ENCODE assay signal across 22 mouse cellular contexts in genomic region chr5:17923648-17924047, GRCm38 (mm10). TPM values are rescaled to one million over a fixed set of nuclear protein-coding genes. Genes with fewer than 3 reads are reported as not detected.
DNase-seq lines count a peak whose midpoint lies in the region; ATAC-seq and TF ChIP-seq lines count a peak whose summit lies in the region.
"Had no signal": no experiment of that assay in that cellular context is flagged by ENCODE, and none has a peak within 500 bp of the region (broad histone marks: within the 10 kb centered on the region; RNA-seq: fewer than 3 reads in every experiment).

No protein-coding gene starts in this region.

- no peak for DNase-seq in gastrocnemius, adult 2 months
- no peak for DNase-seq in gastrocnemius, postnatal 4 days (ENCODE audit: low spot score in 2 of 2)
- peak; percentile 22 for DNase-seq in kidney, adult 2 months
- DNase-seq in kidney, postnatal 25 days, result no peak
- no peak for DNase-seq in liver, adult 2 months (ENCODE audit: extremely low read depth, low read depth, low spot score)
- no peak for DNase-seq in liver, postnatal 0 days
- peak; percentile 13 for DNase-seq in lung, postnatal 14 days
- DNase-seq: adrenal gland, postnatal 10 days; cerebellum, adult 8-10 months; gastrocnemius, postnatal 10 days; midbrain, embryonic 14.5 days had no signal

- TF ChIP-seq EP300 in liver, postnatal 0 days (IDR thresholded peaks at IDR 0.05; ENCODE audit: low read depth), result no peak

- H3K4me2 ChIP-seq in liver, postnatal 0 days (ENCODE audit: low read depth, low read length), result no peak overlapping the region
- no peak overlapping the region for H3K4me2 ChIP-seq in intestine, postnatal 0 days (replicated peaks; ENCODE audit: low read depth)
- H3K4me2 ChIP-seq: forebrain, embryonic 15.5 days; hindbrain, embryonic 13.5 days; limb, embryonic 12.5 days; liver, embryonic 12.5 days; lung, embryonic 14.5 days had no signal

- no peak overlapping the region for H3K4me3 ChIP-seq in gastrocnemius, adult 2 months
- no peak overlapping the region for H3K4me3 ChIP-seq in kidney, adult 2 months (ENCODE audit: insufficient read depth, low read depth, low read length)
- H3K4me3 ChIP-seq in liver, adult 2 months (ENCODE audit: insufficient read depth, low read depth, low read length), result no peak overlapping the region
- H3K4me3 ChIP-seq in liver, postnatal 0 days (ENCODE audit: low read depth, low read length), result no peak overlapping the region
- H3K4me3 ChIP-seq in intestine, postnatal 0 days (ENCODE audit: low read depth, low read length), result no peak overlapping the region
- H3K4me3 ChIP-seq: embryonic facial prominence, embryonic 10.5 days; forebrain, embryonic 15.5 days; hindbrain, embryonic 13.5 days; limb, embryonic 12.5 days; liver, embryonic 12.5 days had no signal

- H3K4me1 ChIP-seq in kidney, adult 2 months (ENCODE audit: control insufficient read depth, insufficient read depth, low read length), result peaks cover 19% of the 10 kb centered on the region
- H3K4me1 ChIP-seq in liver, adult 2 months (ENCODE audit: control insufficient read depth, insufficient read depth, low read length), result peaks cover 20% of the 10 kb centered on the region
- H3K4me1 ChIP-seq in liver, postnatal 0 days (ENCODE audit: insufficient read depth), result peaks cover 9% of the 10 kb centered on the region; the same call in 1 of the 2 replicates
- no peaks in the 10 kb centered on the region for H3K4me1 ChIP-seq in intestine, postnatal 0 days (replicated peaks; ENCODE audit: control insufficient read depth, insufficient read depth, low read length)
- H3K4me1 ChIP-seq: forebrain, embryonic 15.5 days; hindbrain, embryonic 13.5 days; liver, embryonic 12.5 days had no signal

- H3K9me3 ChIP-seq in liver, postnatal 0 days (ENCODE audit: low read length), result no peaks in the 10 kb centered on the region
- H3K9me3 ChIP-seq in intestine, postnatal 0 days (ENCODE audit: control insufficient read depth), result no peaks in the 10 kb centered on the region
- H3K9me3 ChIP-seq: embryonic facial prominence, embryonic 10.5 days; forebrain, embryonic 15.5 days; hindbrain, embryonic 13.5 days; limb, embryonic 12.5 days; liver, embryonic 12.5 days had no signal

- intact Hi-C loops in gastrocnemius, adult 2 months (cut with DNase I), result no loop called here

- 75% methylated on average over 3 of the region's 3 CpGs for WGBS in kidney, adult 2 months
- 85% methylated on average over 3 of the region's 3 CpGs for WGBS in liver, adult 2 months
- WGBS in liver, postnatal 0 days (ENCODE audit: insufficient replicate concordance), result 82% methylated on average over 3 of the region's 3 CpGs
- 84% methylated on average over 3 of the region's 3 CpGs for WGBS in intestine, postnatal 0 days

- H3K36me3 ChIP-seq in kidney, adult 2 months (ENCODE audit: control insufficient read depth, insufficient read depth, low read length), result no peaks in the 10 kb centered on the region
- H3K36me3 ChIP-seq in liver, adult 2 months (ENCODE audit: control insufficient read depth, insufficient read depth, low read length), result no peaks in the 10 kb centered on the region
- H3K36me3 ChIP-seq in liver, postnatal 0 days (replicated peaks; ENCODE audit: insufficient read depth, low read length), result no peaks in the 10 kb centered on the region
- no peaks in the 10 kb centered on the region for H3K36me3 ChIP-seq in intestine, postnatal 0 days (ENCODE audit: control insufficient read depth, insufficient read depth)
- H3K36me3 ChIP-seq: embryonic facial prominence, embryonic 10.5 days; forebrain, embryonic 15.5 days; hindbrain, embryonic 13.5 days; limb, embryonic 12.5 days; liver, embryonic 12.5 days had no signal

- no peak overlapping the region for H3K9ac ChIP-seq in liver, adult 2 months (ENCODE audit: low read depth, low read length)
- H3K9ac ChIP-seq in liver, postnatal 0 days (replicated peaks), result no peak overlapping the region
- no peak overlapping the region for H3K9ac ChIP-seq in intestine, postnatal 0 days (ENCODE audit: low read depth, low read length)
- H3K9ac ChIP-seq: forebrain, embryonic 15.5 days; hindbrain, embryonic 13.5 days; limb, embryonic 12.5 days; liver, embryonic 12.5 days; lung, embryonic 14.5 days had no signal

- TF ChIP-seq POLR2A in kidney, adult 2 months (IDR thresholded peaks at IDR 0.05; ENCODE audit: low read depth, low read length), result no peak
- TF ChIP-seq POLR2A in liver, adult 2 months (IDR thresholded peaks at IDR 0.05; ENCODE audit: extremely low read depth, insufficient read depth, low read length), result no peak

- no peaks in the 10 kb centered on the region for H3K27me3 ChIP-seq in kidney, adult 2 months (replicated peaks; ENCODE audit: control insufficient read depth, insufficient read depth, low read length)
- no peaks in the 10 kb centered on the region for H3K27me3 ChIP-seq in liver, adult 2 months (ENCODE audit: control insufficient read depth, insufficient read depth, low read length)
- H3K27me3 ChIP-seq in liver, postnatal 0 days (ENCODE audit: insufficient read depth, low read length), result no peaks in the 10 kb centered on the region
- no peaks in the 10 kb centered on the region for H3K27me3 ChIP-seq in intestine, postnatal 0 days (replicated peaks; ENCODE audit: control insufficient read depth, insufficient read depth, low read length)
- H3K27me3 ChIP-seq: forebrain, embryonic 15.5 days; hindbrain, embryonic 13.5 days; limb, embryonic 12.5 days; liver, embryonic 12.5 days had no signal

- H3K27ac ChIP-seq in gastrocnemius, adult 2 months, result peak overlapping the region; percentile 86
- H3K27ac ChIP-seq in kidney, adult 2 months (ENCODE audit: insufficient read depth, low read depth, low read length), result peak overlapping the region; percentile 92
- H3K27ac ChIP-seq in liver, adult 2 months (replicated peaks; ENCODE audit: insufficient read depth, low read depth, low read length), result peak overlapping the region; percentile 26
- H3K27ac ChIP-seq in liver, postnatal 0 days (ENCODE audit: low read depth), result no peak overlapping the region
- H3K27ac ChIP-seq in intestine, postnatal 0 days (ENCODE audit: low read depth, low read length), result no peak overlapping the region
- H3K27ac ChIP-seq: embryonic facial prominence, embryonic 10.5 days; forebrain, embryonic 15.5 days; hindbrain, embryonic 13.5 days; limb, embryonic 12.5 days; liver, embryonic 12.5 days had no signal

- no peak for ATAC-seq in liver, postnatal 0 days
- no peak for ATAC-seq in intestine, postnatal 0 days
- ATAC-seq: forebrain, embryonic 15.5 days; liver, embryonic 12.5 days had no signal

- TF ChIP-seq CTCF in gastrocnemius, adult 2 months (IDR thresholded peaks at IDR 0.05), result no peak
- no peak for TF ChIP-seq CTCF in kidney, adult 2 months (conservative IDR thresholded peaks at IDR 0.05; ENCODE audit: insufficient read depth, insufficient read length, low read depth, low read length)
- TF ChIP-seq CTCF in liver, adult 2 months (IDR thresholded peaks at IDR 0.05; ENCODE audit: low read depth, low read length), result no peak
- TF ChIP-seq CTCF in liver, postnatal 0 days (IDR thresholded peaks at IDR 0.05; ENCODE audit: low read depth), result no peak
- no peak for TF ChIP-seq CTCF in intestine, postnatal 0 days (IDR thresholded peaks at IDR 0.05; ENCODE audit: low read depth)

- H3K79me2 ChIP-seq in liver, adult 2 months (ENCODE audit: control insufficient read depth, insufficient read depth, low read length), result no peaks in the 10 kb centered on the region

RNA-seq across cellular contexts. Expression of gene Cd36, which starts 35.0 kb away (rescaled TPM):
- 100 to 1,000 TPM; 237 to 443 TPM for total RNA-seq in gastrocnemius, adult 2 months (2021)
- 100 to 1,000 TPM; 395 to 448 TPM for total RNA-seq in gastrocnemius, postnatal 4 days (2021)
- polyA plus RNA-seq in kidney, adult 2 months (2012; rRNA removed), result 41.4 and 43.8 TPM in 2 replicates
- 62.4 and 73.3 TPM in 2 replicates for total RNA-seq in liver, adult 2 months (2014; rRNA removed)
- polyA plus RNA-seq in liver, adult 2 months (2012; rRNA removed), result 3.6 and 19.7 TPM in 2 replicates
- polyA plus RNA-seq in liver, postnatal 0 days (2015; fragmentation: Nextera tagmentation; extraction: Ambion mirVana), result 63.1 and 63.9 TPM in 2 replicates
- polyA plus RNA-seq in intestine, postnatal 0 days (2015; fragmentation: Nextera tagmentation; extraction: Ambion mirVana), result 178 and 199 TPM in 2 replicates

RNA-seq across cellular contexts. Expression of gene Gnat3, which starts 38.7 kb away (rescaled TPM):
- under 1 TPM in 1 of 2 experiments, not detected in 1; 0.17 TPM for total RNA-seq in gastrocnemius, adult 2 months (2021)
- total RNA-seq in gastrocnemius, postnatal 4 days (2021), result under 1 TPM in 1 of 2 experiments, not detected in 1; 0.20 TPM
- not detected in 2 replicates for polyA plus RNA-seq in kidney, adult 2 months (2012; rRNA removed)
- not detected in 2 replicates for total RNA-seq in liver, adult 2 months (2014; rRNA removed)
- not detected in 2 replicates for polyA plus RNA-seq in liver, adult 2 months (2012; rRNA removed)
- not detected in 2 replicates for polyA plus RNA-seq in liver, postnatal 0 days (2015; fragmentation: Nextera tagmentation; extraction: Ambion mirVana)
- not detected in 2 replicates for polyA plus RNA-seq in intestine, postnatal 0 days (2015; fragmentation: Nextera tagmentation; extraction: Ambion mirVana)
- total RNA-seq: left cerebral cortex, postnatal 14 days; megakaryocyte-erythroid progenitor cell, adult 5-6 weeks had no signal
- polyA plus RNA-seq: forebrain, embryonic 15.5 days; hindbrain, embryonic 13.5 days; limb, embryonic 12.5 days; liver, embryonic 12.5 days; lung, embryonic 14.5 days; midbrain, embryonic 14.5 days; small intestine, adult 2 months; urinary bladder, adult 2 months had no signal

Comparison
In these comparisons a context has a peak if more than half of its experiments do, and no peak if none do; other contexts are left out.
1. DNase-seq: peak in kidney, adult 2 months (single experiment) and lung, postnatal 14 days (single experiment); none in gastrocnemius, adult 2 months (single experiment), gastrocnemius, postnatal 4 days (0 of 2), kidney, postnatal 25 days (0 of 2), liver, adult 2 months (single experiment) and liver, postnatal 0 days (single experiment).
2. H3K27ac ChIP-seq: peak in gastrocnemius, adult 2 months (single experiment), kidney, adult 2 months (single experiment) and liver, adult 2 months (single experiment); none in liver, postnatal 0 days (single experiment) and intestine, postnatal 0 days (single experiment).